Mouse (Mus musculus) cerebellum, adult 2 months (tissue): ENCODE measurements at regions not wholly inside any gene's neighbourhood (a gene's known extent, or its start where the extent isn't known, plus 50 kb on each side); places are given as distances from the start of the nearest gene placed in this dataset.

Experiments
- DNase-seq, 2 experiments: peaks; one replicate each; pipeline ENCODE4 v3.0.0; 2021
- H3K27ac ChIP-seq: fragments of 200-500 bp; 2 replicates; pipeline ENCODE4 v1.5.1; 2012; ENCODE audit warnings: low read length, control low read depth, inconsistent platforms; ENCODE audit not compliant: insufficient read depth
- H3K27me3 ChIP-seq: fragments of 200-500 bp; 2 replicates; pipeline ENCODE4 v1.6.1; 2012; ENCODE audit warnings: inconsistent platforms, mild to moderate bottlenecking, low read length, moderate library complexity; ENCODE audit not compliant: control insufficient read depth, insufficient read depth
- H3K4me1 ChIP-seq: fragments of 200-500 bp; 2 replicates; pipeline ENCODE4 v1.6.1; 2011; ENCODE audit warnings: low read length; ENCODE audit not compliant: control insufficient read depth, insufficient read depth
- H3K4me3 ChIP-seq: fragments of 200-500 bp; replicated peaks from 2 replicates; pipeline ENCODE3; 2011; ENCODE audit warnings: mild to moderate bottlenecking, low read depth, low read length, control low read depth; ENCODE audit not compliant: insufficient read depth
- CTCF ChIP-seq: fragments of 200-500 bp; IDR thresholded peaks from 2 replicates; pipeline ENCODE4 v1.5.1; 2011; ENCODE audit warnings: low read depth, mild to moderate bottlenecking, control low read depth, low read length, moderate library complexity, borderline replicate concordance; ENCODE audit not compliant: insufficient read depth
- POLR2A ChIP-seq: fragments of 200-500 bp; IDR thresholded peaks from 2 replicates; pipeline ENCODE4 v1.6.1; 2011; ENCODE audit warnings: low read length, control low read depth, borderline replicate concordance; ENCODE audit not compliant: insufficient read depth
- WGBS: fragments of 180-500 bp; shearing (Covaris S2); methylation state at CpG from one replicate; pipeline ENCODE4 v1.1.7; 2018; 5-methylcytosine and 5-hydroxymethylcytosine counted together

DNA sequence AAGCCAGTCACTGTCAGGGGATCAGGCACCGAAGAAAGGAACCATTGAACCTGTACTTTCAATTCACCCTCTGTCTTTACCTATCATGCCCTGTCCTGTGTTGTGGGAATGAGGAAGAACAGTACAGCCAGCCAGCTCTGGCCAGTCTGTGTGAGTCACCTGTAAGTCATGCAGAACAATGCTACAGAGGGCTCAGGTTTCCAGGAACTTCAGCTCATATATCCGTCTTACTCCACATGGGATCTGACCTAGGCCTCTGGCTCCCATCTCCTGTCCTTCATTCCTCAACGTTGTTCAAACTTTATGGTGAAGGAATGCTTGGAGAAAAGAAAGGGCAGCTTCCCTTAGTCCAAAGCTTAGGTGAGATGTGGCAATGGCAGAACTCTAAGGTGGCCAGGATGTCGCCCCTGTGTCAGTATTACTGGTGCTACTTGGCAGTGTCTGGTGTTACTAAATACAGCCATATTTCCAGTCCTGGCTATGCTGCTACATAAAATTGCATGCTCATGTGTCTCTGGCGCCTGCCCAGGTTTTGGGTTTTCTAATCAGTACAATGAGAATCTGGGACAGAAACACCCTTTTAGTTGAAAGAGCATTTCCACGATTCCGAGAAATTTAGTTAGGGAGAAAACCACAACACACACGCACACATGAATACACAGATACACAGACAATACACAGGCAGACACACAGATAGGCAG, 140.7 kb upstream of the Gmds start:
- H3K4me1 ChIP-seq = peaks cover 5% of the 10 kb centered on the region
- H3K4me3 ChIP-seq = no peak overlapping the region
- 41% methylated on average over 8 of the region's 8 CpGs for WGBS
- H3K27me3 ChIP-seq = no peaks in the 10 kb centered on the region
- no peak overlapping the region for H3K27ac ChIP-seq
- TF ChIP-seq CTCF (no peak), POLR2A (no peak)
- peak in 1 of 2 experiments; percentile 23 for DNase-seq

DNA sequence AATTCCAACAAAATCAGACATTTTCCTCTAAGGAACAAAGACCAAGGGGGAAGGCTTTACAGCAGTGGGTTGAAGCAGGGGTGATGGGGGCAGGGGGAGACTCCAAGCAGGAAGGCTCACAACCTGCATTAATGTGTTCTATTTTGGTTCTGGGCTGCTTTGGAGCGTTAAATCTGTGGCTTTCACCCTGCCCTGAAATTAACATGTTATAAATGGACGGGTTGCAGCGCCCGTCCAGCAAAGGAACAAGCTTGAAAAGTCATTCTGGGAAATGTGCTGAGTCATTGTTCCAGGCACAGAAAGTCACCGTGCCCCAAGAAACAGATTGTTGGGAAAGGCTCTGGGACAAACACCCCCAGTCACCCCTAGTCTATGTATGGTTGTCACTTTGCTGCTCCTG, 127.2 kb upstream of the Gmds start:
- TF ChIP-seq CTCF (no peak), POLR2A (no peak)
- WGBS = 13% methylated on average over 5 of the region's 5 CpGs

DNA sequence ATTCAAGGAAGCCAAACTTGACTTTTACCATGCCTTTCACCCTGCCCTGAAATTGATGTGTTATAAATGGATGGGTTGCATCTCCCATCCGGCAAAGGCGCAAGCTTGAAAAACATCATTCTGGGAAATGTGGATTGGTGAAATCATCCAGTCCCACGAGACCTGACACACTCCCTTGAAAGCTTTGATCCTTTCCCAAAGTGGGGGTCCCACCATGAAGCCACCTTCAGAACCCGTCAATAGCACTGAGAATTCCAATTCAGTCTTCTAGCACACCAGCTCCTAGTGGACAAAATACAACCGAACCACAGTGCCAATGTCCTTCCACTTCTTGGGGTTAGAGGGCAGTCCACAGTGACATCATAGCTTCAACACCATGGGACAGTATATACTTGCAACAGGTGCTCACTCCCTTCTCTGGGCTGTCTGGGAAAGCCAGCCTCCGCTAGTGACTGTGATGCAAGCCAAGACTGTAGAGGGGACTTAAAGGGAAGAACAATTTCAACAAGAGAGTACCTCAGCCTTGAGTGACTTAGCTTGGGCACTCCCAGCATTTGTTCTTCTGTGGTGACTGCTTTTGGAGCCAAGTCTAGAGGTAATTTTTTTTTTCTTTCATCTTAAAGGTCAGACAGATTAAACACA, 126.6 kb upstream of the Gmds start:
- Histone ChIP-seq H3K27me3 (no peaks in the 10 kb centered on the region), H3K4me3 (no peak overlapping the region), H3K27ac (no peak overlapping the region), H3K4me1 (no peaks in the 10 kb centered on the region)
- DNase-seq = no peak
- TF ChIP-seq CTCF = no peak
- TF ChIP-seq POLR2A = no peak
- WGBS = 90% methylated on average over 6 of the region's 6 CpGs

More for the DNA sequence above, 127.2 kb upstream of the Gmds start:
- Histone ChIP-seq H3K4me3 (no peak overlapping the region), H3K27me3 (no peaks in the 10 kb centered on the region), H3K27ac (no peak overlapping the region), H3K4me1 (no peaks in the 10 kb centered on the region)
- no peak for DNase-seq

DNA sequence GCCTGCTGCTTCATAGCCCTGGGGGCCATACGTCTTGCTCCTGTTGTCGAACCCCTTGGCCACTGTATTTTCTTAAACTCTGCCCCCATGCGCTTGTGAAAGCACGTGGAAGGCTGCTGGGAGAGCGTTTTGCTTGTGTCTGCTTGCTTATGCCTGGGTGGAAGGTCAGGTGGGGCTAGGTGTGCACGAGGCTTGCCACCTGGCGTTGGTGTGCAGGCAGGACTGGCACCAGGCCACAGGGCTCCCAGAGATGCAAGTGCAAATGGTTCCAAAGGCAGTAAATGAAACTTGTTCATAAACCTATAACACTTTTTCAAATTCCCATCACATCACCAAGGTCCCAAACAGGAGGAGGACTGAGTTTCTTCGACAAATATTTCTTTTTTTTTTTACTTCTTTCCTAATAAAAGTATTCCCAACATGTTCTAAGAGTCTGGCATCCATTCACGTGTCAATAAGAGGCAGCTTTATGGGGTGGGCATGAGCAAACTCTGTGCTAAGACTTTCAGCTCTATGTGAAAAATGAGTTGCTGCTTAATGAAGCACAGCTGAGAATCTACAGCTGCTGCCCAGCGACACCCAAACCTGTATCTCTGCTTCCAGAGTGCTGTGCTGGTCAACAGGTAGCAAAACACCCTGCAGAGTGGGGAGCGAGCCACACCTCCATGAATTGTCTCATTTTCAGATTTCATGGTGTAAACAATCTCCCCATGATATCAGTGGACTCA, 116.0 kb upstream of the Gmds start:
- 68% methylated on average over 11 of the region's 11 CpGs for WGBS
- Histone ChIP-seq H3K4me1 (no peaks in the 10 kb centered on the region), H3K4me3 (no peak overlapping the region), H3K27ac (no peak overlapping the region), H3K27me3 (no peaks in the 10 kb centered on the region)
- TF ChIP-seq CTCF (no peak), POLR2A (no peak)
- no peak for DNase-seq

- Histone ChIP-seq H3K4me3 (no peak overlapping the region), H3K27ac (no peak overlapping the region), H3K27me3 (no peaks in the 10 kb centered on the region), H3K4me1 (no peaks in the 10 kb centered on the region)
- TF ChIP-seq POLR2A = no peak
- no peak for TF ChIP-seq CTCF
- no peak for DNase-seq
- WGBS = 55% methylated on average over 8 of the region's 8 CpGs
Observed at GRCm38 (mm10) chr13:32449710-32450417, 111.3 kb upstream of the Gmds start.

GRCm38 (mm10) chr13:32444531-32444930, 106.0 kb upstream of the Gmds start:
- H3K27me3 ChIP-seq = no peaks in the 10 kb centered on the region
- H3K4me3 ChIP-seq = no peak overlapping the region
- H3K27ac ChIP-seq = no peak overlapping the region
- WGBS = 59% methylated on average over 3 of the region's 3 CpGs
- TF ChIP-seq CTCF (no peak), POLR2A (no peak)
- DNase-seq = no peak
- H3K4me1 ChIP-seq = no peaks in the 10 kb centered on the region

GRCm38 (mm10) chr13:32442025-32442424, 103.5 kb upstream of the Gmds start:
- H3K27ac ChIP-seq = no peak overlapping the region
- no peaks in the 10 kb centered on the region for H3K27me3 ChIP-seq
- no peak for DNase-seq
- TF ChIP-seq CTCF (no peak), POLR2A (no peak)
- no peak overlapping the region for H3K4me3 ChIP-seq
- 48% methylated on average over 13 of the region's 13 CpGs for WGBS
- no peaks in the 10 kb centered on the region for H3K4me1 ChIP-seq
